Mouse (Mus musculus): ENCODE measurements around the gene Arsb. TPM values are rescaled to one million over a fixed set of nuclear protein-coding genes. Genes with fewer than 3 reads are reported as not detected.

The Arsb gene
- polyA plus RNA-seq, 1 experiment from 2014 or later: 4.9 TPM

DNA sequence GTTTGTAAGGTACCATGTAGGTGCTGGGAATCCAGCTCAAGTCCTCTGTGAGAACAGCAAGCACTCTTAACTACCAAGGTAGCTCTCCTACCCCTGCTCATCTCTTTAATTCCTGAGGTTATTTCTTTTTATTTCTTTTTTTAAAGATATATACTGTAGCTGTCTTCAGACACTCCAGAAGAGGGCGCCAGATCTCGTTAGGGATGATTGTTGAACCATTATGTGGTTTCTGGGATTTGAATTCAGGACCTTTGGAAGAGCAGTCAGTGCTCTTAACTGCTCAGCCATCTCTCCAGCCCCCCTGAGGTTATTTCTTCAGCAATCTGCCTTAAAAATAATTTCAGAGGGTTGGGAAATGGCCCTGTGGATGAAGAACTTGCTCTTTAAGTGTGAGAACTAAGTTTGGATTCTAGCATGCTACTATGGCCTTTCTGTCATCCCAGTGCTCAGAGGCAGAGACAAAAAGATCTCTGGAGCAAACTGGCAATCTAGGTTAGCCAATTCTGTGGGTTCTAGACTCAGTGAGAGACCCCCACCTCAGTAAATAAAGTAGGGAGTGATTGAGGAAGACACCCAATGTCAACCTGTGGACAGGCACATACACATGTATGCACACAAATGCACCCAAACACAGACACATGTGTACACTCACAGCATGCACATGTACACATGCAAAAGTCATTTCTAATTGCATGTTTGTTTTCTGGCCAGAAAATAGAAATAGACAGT is 58.3 kb downstream of the Arsb start:
- Histone ChIP-seq H3K4me1 (replicated peaks; ENCODE audit: control insufficient read depth, insufficient read depth) (no peaks in the 10 kb centered on the region), H3K36me3 (ENCODE audit: control insufficient read depth, insufficient read depth, low read length) (no peaks in the 10 kb centered on the region), H3K27me3 (ENCODE audit: control insufficient read depth, insufficient read depth, low read length) (no peaks in the 10 kb centered on the region), H3K9ac (ENCODE audit: low read length) (no peak overlapping the region), H3K9me3 (ENCODE audit: control insufficient read depth, low read length) (no peaks in the 10 kb centered on the region), H3K27ac (replicated peaks) (no peak overlapping the region), H3K4me3 (ENCODE audit: low read depth, low read length) (no peak overlapping the region), H3K4me2 (replicated peaks; ENCODE audit: low read depth) (no peak overlapping the region)
- no peak for TF ChIP-seq EP300 (optimal IDR thresholded peaks at IDR 0.05)
- TF ChIP-seq CTCF (IDR thresholded peaks at IDR 0.05; ENCODE audit: low read depth): peak; percentile 59
- 58% methylated on average over 2 of the region's 2 CpGs for WGBS
- DNase-seq (ENCODE audit: low spot score) (no peak), ATAC-seq (ENCODE audit: low FRiP score, low TSS enrichment) (no peak)

DNA sequence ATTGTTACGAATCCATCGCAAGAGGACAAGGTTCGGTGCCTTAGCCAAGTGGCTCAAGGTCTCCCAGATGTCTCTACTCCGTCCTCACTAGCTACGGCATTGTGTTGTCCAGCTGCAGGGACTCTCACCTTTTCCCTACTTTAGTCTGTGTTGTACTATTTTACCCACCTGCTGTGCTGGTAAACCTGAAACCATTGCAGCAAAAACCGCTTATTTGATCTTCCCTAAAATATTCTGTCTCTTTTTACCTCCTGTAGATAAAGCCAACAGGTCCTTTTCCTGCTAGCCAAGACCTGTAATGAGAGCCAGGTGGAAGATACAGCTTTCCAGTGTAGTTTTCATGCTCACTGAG is 58.8 kb downstream of the Arsb start:
- H3K36me3 ChIP-seq (ENCODE audit: control insufficient read depth, insufficient read depth, low read length): no peaks in the 10 kb centered on the region
- ATAC-seq (ENCODE audit: low FRiP score, low TSS enrichment): no peak
- no peak for DNase-seq (ENCODE audit: low spot score)
- no peak overlapping the region for H3K4me3 ChIP-seq (ENCODE audit: low read depth, low read length)
- TF ChIP-seq EP300 (optimal IDR thresholded peaks at IDR 0.05) (no peak), CTCF (IDR thresholded peaks at IDR 0.05; ENCODE audit: low read depth) (no peak)
- no peaks in the 10 kb centered on the region for H3K4me1 ChIP-seq (replicated peaks; ENCODE audit: control insufficient read depth, insufficient read depth)
- H3K9ac ChIP-seq (ENCODE audit: low read length): no peak overlapping the region
- H3K27me3 ChIP-seq (ENCODE audit: control insufficient read depth, insufficient read depth, low read length): no peaks in the 10 kb centered on the region
- no peak overlapping the region for H3K4me2 ChIP-seq (replicated peaks; ENCODE audit: low read depth)
- H3K9me3 ChIP-seq (ENCODE audit: control insufficient read depth, low read length): no peaks in the 10 kb centered on the region
- H3K27ac ChIP-seq (replicated peaks): no peak overlapping the region
- WGBS: 89% methylated on average over 6 of the region's 6 CpGs

DNA sequence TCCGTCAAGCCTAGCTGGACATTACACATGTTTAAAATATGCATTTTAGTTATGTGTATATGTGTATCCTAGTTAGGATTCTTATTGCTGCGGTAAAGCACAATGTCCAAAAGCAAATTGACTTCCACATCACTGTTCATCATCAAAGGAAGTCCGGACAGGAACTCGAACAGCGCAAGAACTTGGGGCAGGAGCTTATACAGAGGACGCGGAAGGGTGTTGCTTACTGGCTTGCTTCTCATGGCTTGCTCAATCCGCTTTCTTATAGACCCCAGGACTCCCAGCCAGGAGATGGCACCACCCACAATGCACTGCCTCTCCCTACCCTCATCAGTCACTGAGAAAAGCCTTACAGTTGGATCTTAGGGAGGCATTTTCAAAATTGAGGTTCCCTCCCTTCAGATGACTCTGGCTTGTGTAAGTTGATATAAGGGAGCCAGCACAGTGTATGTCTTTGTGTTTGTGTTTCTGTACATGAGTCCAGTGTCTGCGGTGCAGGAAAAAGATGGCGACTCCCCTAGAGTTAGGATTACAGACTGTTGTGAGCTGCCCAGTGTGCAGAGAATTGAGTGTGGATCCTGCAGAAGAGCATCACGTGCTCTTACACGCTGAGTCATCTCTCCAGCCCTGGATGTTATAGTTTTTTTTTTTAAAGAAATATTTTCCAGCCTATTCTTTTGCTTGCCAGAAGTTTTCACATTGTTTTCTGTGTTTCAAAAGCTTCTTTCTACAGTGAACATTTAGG is 66.2 kb downstream of the Arsb start:
- H3K4me3 ChIP-seq (ENCODE audit: low read depth, low read length): no peak overlapping the region
- H3K9me3 ChIP-seq (ENCODE audit: control insufficient read depth, low read length): no peaks in the 10 kb centered on the region
- no peaks in the 10 kb centered on the region for H3K27me3 ChIP-seq (ENCODE audit: control insufficient read depth, insufficient read depth, low read length)
- H3K27ac ChIP-seq (replicated peaks): no peak overlapping the region
- H3K4me1 ChIP-seq (replicated peaks; ENCODE audit: control insufficient read depth, insufficient read depth): no peaks in the 10 kb centered on the region; the same call in 1 of the 2 replicates
- TF ChIP-seq CTCF (IDR thresholded peaks at IDR 0.05; ENCODE audit: low read depth) (peak; percentile 10; the same call in 1 of the 2 replicates), EP300 (optimal IDR thresholded peaks at IDR 0.05) (no peak)
- 65% methylated on average over 12 of the region's 12 CpGs for WGBS
- no peak overlapping the region for H3K4me2 ChIP-seq (replicated peaks; ENCODE audit: low read depth)
- DNase-seq (ENCODE audit: low spot score) (no peak), ATAC-seq (ENCODE audit: low FRiP score, low TSS enrichment) (no peak)
- no peaks in the 10 kb centered on the region for H3K36me3 ChIP-seq (ENCODE audit: control insufficient read depth, insufficient read depth, low read length)
- no peak overlapping the region for H3K9ac ChIP-seq (ENCODE audit: low read length)

DNA sequence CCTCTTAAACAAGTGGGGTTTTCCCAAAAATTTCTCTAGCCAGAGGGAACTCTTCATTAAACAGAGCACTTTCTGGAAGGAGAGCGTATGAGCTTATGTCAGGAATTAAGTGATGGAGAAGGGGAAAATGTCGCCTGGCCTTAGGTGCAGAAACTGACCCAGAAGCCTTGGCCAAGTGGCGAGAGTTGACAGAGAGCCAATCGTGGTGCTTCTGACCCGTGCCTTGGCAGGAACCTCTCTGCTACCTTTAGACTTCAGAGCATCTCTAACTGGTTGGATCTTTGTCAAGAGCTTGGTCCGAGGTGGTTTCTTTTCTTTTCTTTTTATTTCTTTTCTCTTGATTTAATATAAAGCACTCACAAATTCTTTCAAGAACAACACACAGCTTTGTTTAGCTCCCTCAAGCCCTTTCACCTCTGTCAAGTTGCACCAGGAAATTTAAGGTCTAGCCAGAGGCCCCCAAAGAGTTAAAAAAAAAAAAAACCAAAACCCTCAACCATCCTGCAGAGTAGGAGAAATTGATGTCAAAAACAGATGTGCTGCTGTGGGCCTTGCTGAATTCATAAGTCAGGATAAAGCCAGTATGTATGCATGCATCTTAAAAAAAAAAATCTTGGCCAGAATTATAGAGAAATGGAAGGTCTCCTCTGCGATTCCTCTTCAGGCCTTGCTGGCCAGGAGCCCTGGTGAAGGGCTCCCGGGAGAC is 67.2 kb downstream of the Arsb start:
- Histone ChIP-seq H3K36me3 (ENCODE audit: control insufficient read depth, insufficient read depth, low read length) (no peaks in the 10 kb centered on the region), H3K4me3 (ENCODE audit: low read depth, low read length) (no peak overlapping the region), H3K4me2 (replicated peaks; ENCODE audit: low read depth) (no peak overlapping the region; the same call in 1 of the 2 replicates), H3K27me3 (ENCODE audit: control insufficient read depth, insufficient read depth, low read length) (no peaks in the 10 kb centered on the region), H3K9ac (ENCODE audit: low read length) (no peak overlapping the region), H3K4me1 (replicated peaks; ENCODE audit: control insufficient read depth, insufficient read depth) (no peaks in the 10 kb centered on the region; the same call in 1 of the 2 replicates), H3K27ac (replicated peaks) (peak overlapping the region; percentile 53; the same call in 1 of the 2 replicates), H3K9me3 (ENCODE audit: control insufficient read depth, low read length) (no peaks in the 10 kb centered on the region)
- TF ChIP-seq EP300 (optimal IDR thresholded peaks at IDR 0.05) (no peak), CTCF (IDR thresholded peaks at IDR 0.05; ENCODE audit: low read depth) (no peak)
- 45% methylated on average over 8 of the region's 8 CpGs for WGBS
- ATAC-seq (ENCODE audit: low FRiP score, low TSS enrichment) (no peak), DNase-seq (ENCODE audit: low spot score) (no peak)

DNA sequence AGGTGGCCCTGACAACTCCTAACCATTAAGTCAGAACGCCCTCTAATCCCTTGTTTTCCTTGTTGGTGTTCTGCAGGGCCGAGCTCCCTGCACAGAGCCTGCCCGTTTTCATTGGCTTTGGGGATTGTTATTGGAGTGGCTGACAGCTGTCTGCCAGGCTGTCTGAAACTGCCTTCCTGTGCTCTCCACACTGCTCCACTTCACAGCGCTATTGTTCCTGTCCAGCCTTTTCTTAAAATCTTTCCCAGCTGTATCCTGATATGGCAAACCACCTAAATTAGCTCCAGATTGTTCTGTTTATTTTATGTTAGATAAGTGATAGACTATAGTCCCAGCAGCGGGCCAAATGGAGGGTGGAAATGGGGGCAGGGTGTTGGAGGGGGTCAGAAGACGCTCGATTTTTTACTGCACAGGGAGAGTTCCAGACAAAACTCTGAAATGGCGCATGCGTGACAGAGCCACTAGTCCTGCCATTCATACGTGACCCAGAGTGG is 67.8 kb downstream of the Arsb start:
- TF ChIP-seq CTCF (IDR thresholded peaks at IDR 0.05; ENCODE audit: low read depth) (no peak), EP300 (optimal IDR thresholded peaks at IDR 0.05) (no peak)
- 17% methylated on average over 10 of the region's 10 CpGs for WGBS
- ATAC-seq (ENCODE audit: low FRiP score, low TSS enrichment) (peak; percentile 66; the same call in 1 of the 2 replicates), DNase-seq (ENCODE audit: low spot score) (peak; percentile 19)
- Histone ChIP-seq H3K4me2 (replicated peaks; ENCODE audit: low read depth) (no peak overlapping the region; the same call in 1 of the 2 replicates), H3K27me3 (ENCODE audit: control insufficient read depth, insufficient read depth, low read length) (no peaks in the 10 kb centered on the region), H3K9me3 (ENCODE audit: control insufficient read depth, low read length) (no peaks in the 10 kb centered on the region), H3K9ac (ENCODE audit: low read length) (no peak overlapping the region), H3K4me3 (ENCODE audit: low read depth, low read length) (no peak overlapping the region), H3K36me3 (ENCODE audit: control insufficient read depth, insufficient read depth, low read length) (no peaks in the 10 kb centered on the region), H3K4me1 (replicated peaks; ENCODE audit: control insufficient read depth, insufficient read depth) (no peaks in the 10 kb centered on the region; the same call in 1 of the 2 replicates), H3K27ac (replicated peaks) (peak overlapping the region; percentile 53)

Measured in stomach, postnatal 0 days (tissue).